Mouse (Mus musculus): Measurements from ENCODE around the gene Zfy2.

Gene Zfy2

GRCm38 (mm10) chrY:2170309-2170708 lies at the start of gene Zfy2:
Gene Zfy2 (minus strand): TSS chrY:2170409.
- DNase-seq = no peak

Measured in heart, adult 11 months (tissue).